Mouse (Mus musculus) bone marrow, adult 2 months (tissue): Measurements from ENCODE around the gene Gm16867.
"Not testable (repeated sequence)": the region's sequence is repeated elsewhere in the genome, so short reads cannot be mapped to it uniquely, and the experiment has no call there.

Experiments used
- CTCF ChIP-seq: fragments of 200-500 bp; IDR thresholded peaks from 2 replicates; pipeline ENCODE4 v1.5.1; 2011; ENCODE audit warnings: low read length, control low read depth; ENCODE audit not compliant: control insufficient read depth, insufficient read depth
- POLR2A ChIP-seq: fragments of 200-500 bp; IDR thresholded peaks from 2 replicates; pipeline ENCODE4 v1.6.1; 2011; ENCODE audit warnings: low read depth, mild to moderate bottlenecking, control low read depth, low read length, borderline replicate concordance; ENCODE audit not compliant: control insufficient read depth

DNA sequence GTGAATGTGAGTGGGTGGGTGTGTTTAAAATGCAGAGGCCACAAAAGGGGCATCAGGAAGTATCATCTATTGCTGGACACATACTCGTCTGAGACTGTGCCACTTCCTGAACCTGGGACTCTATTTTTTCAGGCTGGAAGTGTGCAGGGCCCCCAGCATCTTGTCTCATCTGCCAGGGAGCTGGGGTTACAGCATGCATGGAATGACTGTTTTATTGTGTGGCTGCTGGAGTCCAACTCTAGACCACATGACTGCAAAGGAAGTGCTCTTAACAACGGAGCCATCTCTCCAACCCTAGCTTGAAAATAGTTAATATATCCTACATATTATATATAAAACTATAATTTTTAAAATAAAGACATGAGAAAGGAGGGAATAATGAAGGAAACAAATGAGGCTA, 29.8 kb downstream of the Gm16867 start:
- not testable (repeated sequence) for TF ChIP-seq CTCF, POLR2A
